Mouse (Mus musculus): ENCODE data around the gene Gramd4. TPM values are rescaled to one million over a fixed set of nuclear protein-coding genes. Genes with fewer than 3 reads are reported as not detected.
"Not testable (repeated sequence)": the region's sequence is repeated elsewhere in the genome, so short reads cannot be mapped to it uniquely, and the experiment has no call there.

Gene Gramd4
- polyA plus RNA-seq, 1 experiment from 2014 or later, result 12.6 TPM

DNA sequence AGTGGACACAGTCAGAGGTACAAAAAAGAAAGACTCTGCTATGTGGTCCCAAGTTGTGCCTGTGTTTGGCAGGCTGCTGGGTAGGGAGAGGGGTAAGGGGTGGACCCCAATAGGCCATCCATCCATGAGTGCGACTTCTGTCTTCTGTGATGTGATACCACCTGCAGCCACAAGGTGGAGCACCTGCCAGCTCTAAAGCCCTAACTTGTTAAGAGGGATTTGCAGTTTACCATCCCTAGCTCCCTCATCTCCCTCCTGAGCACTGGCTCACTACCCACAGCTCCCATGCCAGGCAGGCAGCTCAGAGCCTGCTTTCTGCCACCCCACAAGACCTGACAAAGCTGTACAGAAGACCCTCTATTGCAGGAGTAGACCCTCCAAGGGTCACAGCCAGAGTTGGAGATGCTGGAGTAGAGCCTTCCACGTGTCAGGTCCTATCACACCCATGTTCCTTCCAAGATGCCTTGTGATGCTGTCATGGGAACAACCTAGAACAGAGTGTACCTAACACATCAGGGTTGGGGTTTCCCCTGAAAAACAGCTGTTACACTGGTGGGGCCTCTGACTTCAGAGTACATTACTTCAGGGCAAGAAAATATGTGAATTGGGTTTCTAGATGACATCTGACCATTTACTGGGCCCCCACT lies 3.5 kb upstream of the Gramd4 start:
- no peaks in the 10 kb centered on the region for H3K27me3 ChIP-seq (replicated peaks; ENCODE audit: control insufficient read depth, insufficient read depth, low read length)
- no peak overlapping the region for H3K4me3 ChIP-seq (ENCODE audit: low read depth, low read length)
- H3K9me3 ChIP-seq (ENCODE audit: control insufficient read depth, low read length), result no peaks in the 10 kb centered on the region
- DNase-seq (ENCODE audit: low spot score), result peak; percentile 83
- no peak overlapping the region for H3K9ac ChIP-seq (ENCODE audit: low read depth, low read length)
- 37% methylated on average over 2 of the region's 2 CpGs for WGBS
- no peaks in the 10 kb centered on the region for H3K36me3 ChIP-seq (ENCODE audit: control insufficient read depth, insufficient read depth, low read length)
- peak overlapping the region; percentile 34; the same call in 1 of the 2 replicates for H3K27ac ChIP-seq (ENCODE audit: low read depth, low read length)
- H3K4me1 ChIP-seq (replicated peaks; ENCODE audit: control insufficient read depth, insufficient read depth, low read length), result peaks cover 46% of the 10 kb centered on the region
- ATAC-seq (replicated peaks; ENCODE audit: low FRiP score), result peak; percentile 28
- no peak overlapping the region for H3K4me2 ChIP-seq

DNA sequence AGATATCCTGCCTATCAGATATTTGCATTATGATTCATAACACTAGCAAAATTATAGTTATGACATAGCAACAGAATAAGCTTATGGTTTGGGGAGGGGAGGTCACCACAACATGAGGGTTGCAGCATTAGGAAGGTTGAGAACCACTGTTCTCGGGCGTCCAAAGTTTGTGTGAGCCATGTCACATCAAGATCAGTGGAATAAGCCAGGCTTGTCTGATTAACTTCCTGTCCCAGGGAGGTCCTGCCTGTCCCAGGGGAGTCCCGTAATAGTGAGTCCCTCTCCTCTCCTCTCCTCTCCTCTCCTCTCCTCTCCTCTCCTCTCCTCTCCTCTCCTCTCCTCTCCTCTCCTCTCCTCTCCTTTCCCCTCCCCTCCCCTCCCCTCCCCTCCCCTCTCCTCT lies 2.6 kb upstream of the Gramd4 start:
- not testable (repeated sequence) for H3K4me2 ChIP-seq; DNase-seq (ENCODE audit: low spot score); H3K9ac ChIP-seq (ENCODE audit: low read depth, low read length); H3K27me3 ChIP-seq (replicated peaks; ENCODE audit: control insufficient read depth, insufficient read depth, low read length); H3K27ac ChIP-seq (ENCODE audit: low read depth, low read length); H3K9me3 ChIP-seq (ENCODE audit: control insufficient read depth, low read length); H3K36me3 ChIP-seq (ENCODE audit: control insufficient read depth, insufficient read depth, low read length); H3K4me3 ChIP-seq (ENCODE audit: low read depth, low read length); ATAC-seq (replicated peaks; ENCODE audit: low FRiP score)
- peaks cover 52% of the 10 kb centered on the region for H3K4me1 ChIP-seq (replicated peaks; ENCODE audit: control insufficient read depth, insufficient read depth, low read length)
- 60% methylated on average over 3 of the region's 3 CpGs for WGBS

DNA sequence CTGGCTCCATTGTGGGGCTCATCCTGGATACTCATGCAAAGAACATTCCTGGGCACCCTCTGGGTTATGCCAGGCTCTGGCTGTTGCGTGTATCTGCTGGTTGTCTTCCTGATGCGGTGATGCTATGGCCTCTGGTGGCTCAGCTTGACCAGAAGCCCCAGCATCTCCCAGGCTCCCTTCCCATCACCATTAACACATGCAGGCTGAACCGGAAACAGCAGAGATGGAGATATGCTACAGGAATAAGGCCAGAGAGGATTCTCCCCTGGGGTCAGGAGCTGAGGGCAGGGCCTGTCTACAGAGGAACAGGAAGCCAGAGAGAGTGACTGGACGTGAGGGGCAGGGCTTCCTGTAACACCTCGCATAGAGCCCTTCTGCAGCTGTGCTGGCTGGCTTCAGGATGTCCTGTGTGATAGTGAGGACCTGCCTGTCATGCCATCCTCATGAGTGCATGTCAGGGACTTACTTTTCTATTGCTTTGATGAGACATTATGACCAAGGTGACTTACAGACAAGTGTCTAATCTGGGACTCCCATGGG lies 1.2 kb upstream of the Gramd4 start:
- Histone ChIP-seq H3K27me3 (replicated peaks; ENCODE audit: control insufficient read depth, insufficient read depth, low read length) (no peaks in the 10 kb centered on the region), H3K9me3 (ENCODE audit: control insufficient read depth, low read length) (no peaks in the 10 kb centered on the region), H3K4me1 (replicated peaks; ENCODE audit: control insufficient read depth, insufficient read depth, low read length) (peaks cover 62% of the 10 kb centered on the region), H3K27ac (ENCODE audit: low read depth, low read length) (no peak overlapping the region), H3K9ac (ENCODE audit: low read depth, low read length) (no peak overlapping the region), H3K4me3 (ENCODE audit: low read depth, low read length) (no peak overlapping the region), H3K36me3 (ENCODE audit: control insufficient read depth, insufficient read depth, low read length) (no peaks in the 10 kb centered on the region), H3K4me2 (no peak overlapping the region)
- ATAC-seq (replicated peaks; ENCODE audit: low FRiP score) (no peak), DNase-seq (ENCODE audit: low spot score) (no peak)
- WGBS, result 60% methylated on average over 5 of the region's 5 CpGs

DNA sequence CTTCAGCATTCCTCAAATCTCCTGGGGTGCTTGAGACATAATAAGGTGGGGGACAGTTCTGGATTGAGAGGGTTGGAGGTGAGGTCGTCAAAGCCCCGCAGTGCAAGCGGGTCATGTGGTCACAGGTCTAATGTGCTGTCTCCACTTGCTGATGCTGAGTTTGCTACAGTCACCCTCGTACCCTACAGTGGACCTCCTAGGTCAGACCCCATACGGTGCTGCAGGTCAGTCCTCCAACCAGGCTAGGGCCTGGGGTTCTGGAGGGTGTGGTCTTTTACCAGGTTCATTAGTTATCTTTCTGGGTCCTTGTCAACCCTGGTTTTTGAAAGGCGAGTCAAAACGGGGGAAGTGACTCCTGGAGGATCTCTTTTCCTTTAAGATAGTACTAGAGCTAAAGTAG lies 413 bp downstream of the Gramd4 start:
- H3K9ac ChIP-seq (ENCODE audit: low read depth, low read length), result peak overlapping the region; percentile 97
- H3K27me3 ChIP-seq (replicated peaks; ENCODE audit: control insufficient read depth, insufficient read depth, low read length), result no peaks in the 10 kb centered on the region
- H3K36me3 ChIP-seq (ENCODE audit: control insufficient read depth, insufficient read depth, low read length), result no peaks in the 10 kb centered on the region
- DNase-seq (ENCODE audit: low spot score), result no peak
- peaks cover 68% of the 10 kb centered on the region for H3K4me1 ChIP-seq (replicated peaks; ENCODE audit: control insufficient read depth, insufficient read depth, low read length)
- no peak for ATAC-seq (replicated peaks; ENCODE audit: low FRiP score)
- H3K27ac ChIP-seq (ENCODE audit: low read depth, low read length), result peak overlapping the region; percentile 92; the same call in 1 of the 2 replicates
- 12% methylated on average over 7 of the region's 7 CpGs for WGBS
- peak overlapping the region; percentile 98 for H3K4me2 ChIP-seq
- H3K4me3 ChIP-seq (ENCODE audit: low read depth, low read length), result peak overlapping the region; percentile 94
- H3K9me3 ChIP-seq (ENCODE audit: control insufficient read depth, low read length), result no peaks in the 10 kb centered on the region

DNA sequence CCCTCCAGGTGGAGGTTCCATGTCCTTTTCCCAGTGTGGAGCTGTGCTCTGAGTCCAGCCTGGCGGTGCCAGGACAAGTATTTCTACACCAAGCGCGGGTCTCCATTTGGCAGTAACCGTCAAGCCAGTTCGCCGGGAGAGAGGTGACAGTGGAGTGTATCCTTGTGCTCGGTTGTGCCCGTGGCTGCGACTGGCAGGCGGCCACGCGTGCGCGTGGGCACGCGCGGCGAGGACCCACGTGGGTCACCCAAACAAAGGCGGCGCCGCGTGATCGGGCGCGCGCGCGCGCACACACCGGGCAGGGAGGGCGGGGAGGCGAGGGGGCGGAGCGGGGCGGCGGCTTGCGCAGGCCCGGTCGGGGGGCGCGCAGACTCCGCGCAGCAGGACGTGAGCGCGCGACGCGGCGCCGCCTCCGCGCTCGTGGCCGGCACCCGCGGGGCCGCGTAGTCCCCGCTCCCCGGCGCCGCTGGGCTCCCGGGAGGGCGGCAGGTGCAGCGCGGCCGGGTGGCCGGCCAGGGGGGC lies 960 bp downstream of the Gramd4 start:
- no peaks in the 10 kb centered on the region for H3K9me3 ChIP-seq (ENCODE audit: control insufficient read depth, low read length)
- under 1% methylated on average over 66 of the region's 70 CpGs for WGBS
- peak overlapping the region; percentile 92 for H3K27ac ChIP-seq (ENCODE audit: low read depth, low read length)
- H3K27me3 ChIP-seq (replicated peaks; ENCODE audit: control insufficient read depth, insufficient read depth, low read length), result no peaks in the 10 kb centered on the region
- ATAC-seq (replicated peaks; ENCODE audit: low FRiP score) (peak; percentile 74), DNase-seq (ENCODE audit: low spot score) (peak; percentile 80)
- no peaks in the 10 kb centered on the region for H3K36me3 ChIP-seq (ENCODE audit: control insufficient read depth, insufficient read depth, low read length)
- peak overlapping the region; percentile 97 for H3K9ac ChIP-seq (ENCODE audit: low read depth, low read length)
- peak overlapping the region; percentile 98 for H3K4me2 ChIP-seq
- peak overlapping the region; percentile 94 for H3K4me3 ChIP-seq (ENCODE audit: low read depth, low read length)
- H3K4me1 ChIP-seq (replicated peaks; ENCODE audit: control insufficient read depth, insufficient read depth, low read length), result peaks cover 73% of the 10 kb centered on the region

DNA sequence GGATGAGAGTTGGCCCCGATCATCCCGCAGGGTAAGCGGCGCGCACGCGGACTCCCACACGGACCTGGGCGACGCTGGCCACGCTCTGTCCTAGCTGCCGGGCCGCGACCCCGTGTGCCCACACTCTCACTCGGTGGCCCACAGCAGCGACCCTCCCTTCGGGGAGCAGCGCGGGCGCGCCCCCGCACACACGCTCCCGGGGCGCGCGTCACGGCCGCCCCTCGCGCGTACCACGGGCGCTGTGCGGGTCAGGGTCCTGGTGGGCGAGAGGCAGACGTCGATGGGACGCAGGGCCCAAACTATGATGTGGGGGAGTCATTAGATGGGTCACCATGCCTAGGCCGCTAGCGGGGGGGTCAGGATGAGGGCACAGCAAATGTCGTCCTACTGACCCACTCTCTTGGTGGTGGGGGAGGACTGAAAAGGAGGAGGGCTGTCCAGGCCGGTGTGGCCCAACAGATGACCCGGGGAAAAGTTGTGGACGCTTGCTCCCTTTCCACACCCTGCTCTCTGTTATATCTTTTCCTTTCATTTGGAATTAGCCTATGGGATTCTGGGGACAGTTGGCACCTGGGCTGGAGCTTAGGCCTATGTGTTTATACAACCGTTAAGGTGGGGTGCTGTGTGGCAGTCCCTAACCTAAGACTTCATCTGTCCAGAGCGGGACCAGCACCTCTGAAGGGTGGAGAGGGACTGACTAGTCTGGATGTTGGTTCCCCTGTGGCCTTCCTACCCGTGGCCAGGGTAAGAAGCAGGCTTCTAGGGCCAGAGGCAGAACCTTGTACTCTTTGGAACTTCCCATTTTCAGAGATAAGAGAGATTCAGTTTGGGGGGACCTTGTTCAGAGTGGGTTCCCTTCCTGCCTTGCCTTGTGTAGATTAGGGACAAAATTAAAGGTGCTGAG lies 1.7 kb downstream of the Gramd4 start:
- Histone ChIP-seq H3K4me3 (ENCODE audit: low read depth, low read length) (peak overlapping the region; percentile 94), H3K27me3 (replicated peaks; ENCODE audit: control insufficient read depth, insufficient read depth, low read length) (no peaks in the 10 kb centered on the region), H3K4me2 (peak overlapping the region; percentile 98), H3K4me1 (replicated peaks; ENCODE audit: control insufficient read depth, insufficient read depth, low read length) (peaks cover 73% of the 10 kb centered on the region), H3K27ac (ENCODE audit: low read depth, low read length) (peak overlapping the region; percentile 92), H3K9ac (ENCODE audit: low read depth, low read length) (peak overlapping the region; percentile 97), H3K36me3 (ENCODE audit: control insufficient read depth, insufficient read depth, low read length) (no peaks in the 10 kb centered on the region), H3K9me3 (ENCODE audit: control insufficient read depth, low read length) (no peaks in the 10 kb centered on the region)
- 2% methylated on average over 49 of the region's 49 CpGs for WGBS
- peak; percentile 22 for ATAC-seq (replicated peaks; ENCODE audit: low FRiP score)
- no peak for DNase-seq (ENCODE audit: low spot score)

DNA sequence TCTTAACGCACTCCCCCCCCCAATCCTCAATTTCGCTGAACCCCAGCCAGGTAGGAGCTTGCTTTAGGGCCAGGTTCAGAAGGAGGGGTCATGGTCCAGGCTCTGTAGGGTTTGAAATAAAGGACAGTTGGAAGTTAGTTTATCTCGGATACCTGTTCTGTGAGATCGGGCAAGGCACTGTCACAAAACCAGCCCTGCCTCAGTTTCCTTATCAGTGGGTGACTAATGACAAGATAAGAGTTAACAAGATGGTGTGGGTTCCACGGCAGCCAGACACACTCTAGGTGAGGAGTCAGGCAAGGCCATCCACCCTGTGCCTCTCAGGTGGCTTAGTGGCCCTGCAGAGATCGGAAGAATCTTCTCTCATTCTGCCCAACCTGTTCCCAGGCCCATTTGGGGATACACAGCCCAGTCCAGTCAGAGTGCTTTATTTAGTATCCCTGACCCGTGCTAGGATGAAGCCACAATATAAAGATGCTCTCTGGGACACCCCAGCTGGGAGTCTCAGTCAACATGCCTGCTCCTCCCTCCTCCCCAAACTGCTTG lies 2.4 kb downstream of the Gramd4 start:
- DNase-seq (ENCODE audit: low spot score) (no peak), ATAC-seq (replicated peaks; ENCODE audit: low FRiP score) (no peak)
- Histone ChIP-seq H3K4me2 (peak overlapping the region; percentile 98), H3K9ac (ENCODE audit: low read depth, low read length) (peak overlapping the region; percentile 97), H3K4me1 (replicated peaks; ENCODE audit: control insufficient read depth, insufficient read depth, low read length) (peaks cover 73% of the 10 kb centered on the region), H3K36me3 (ENCODE audit: control insufficient read depth, insufficient read depth, low read length) (no peaks in the 10 kb centered on the region), H3K9me3 (ENCODE audit: control insufficient read depth, low read length) (no peaks in the 10 kb centered on the region), H3K27ac (ENCODE audit: low read depth, low read length) (peak overlapping the region; percentile 92), H3K4me3 (ENCODE audit: low read depth, low read length) (peak overlapping the region; percentile 94), H3K27me3 (replicated peaks; ENCODE audit: control insufficient read depth, insufficient read depth, low read length) (no peaks in the 10 kb centered on the region)
- 44% methylated on average over 7 of the region's 7 CpGs for WGBS

DNA sequence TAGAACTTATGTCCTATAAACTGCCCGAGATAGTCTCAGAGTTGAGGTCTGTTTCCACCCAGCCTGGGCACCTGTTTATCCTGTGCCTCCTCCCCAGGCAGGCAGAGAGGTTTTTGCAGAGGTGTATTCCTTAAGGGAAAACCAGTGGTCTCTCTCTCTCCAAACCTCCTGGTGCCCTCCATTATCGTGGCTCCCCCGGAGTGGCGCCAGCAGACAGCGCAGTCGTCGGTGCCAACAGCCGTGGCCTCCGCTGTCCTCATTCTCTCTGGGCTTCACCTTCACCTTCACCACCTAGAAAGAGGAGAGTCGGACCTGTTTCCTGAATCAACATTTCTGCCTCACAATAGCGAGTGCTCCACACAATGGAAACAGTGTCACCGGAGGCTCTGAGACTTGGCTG lies 3.1 kb downstream of the Gramd4 start:
- H3K9me3 ChIP-seq (ENCODE audit: control insufficient read depth, low read length), result no peaks in the 10 kb centered on the region
- no peak for ATAC-seq (replicated peaks; ENCODE audit: low FRiP score)
- no peak overlapping the region for H3K4me3 ChIP-seq (ENCODE audit: low read depth, low read length)
- peak overlapping the region; percentile 98 for H3K4me2 ChIP-seq
- H3K27ac ChIP-seq (ENCODE audit: low read depth, low read length), result peak overlapping the region; percentile 41; the same call in 1 of the 2 replicates
- H3K36me3 ChIP-seq (ENCODE audit: control insufficient read depth, insufficient read depth, low read length), result no peaks in the 10 kb centered on the region
- DNase-seq (ENCODE audit: low spot score), result no peak
- peak overlapping the region; percentile 31; the same call in 1 of the 2 replicates for H3K9ac ChIP-seq (ENCODE audit: low read depth, low read length)
- peaks cover 73% of the 10 kb centered on the region for H3K4me1 ChIP-seq (replicated peaks; ENCODE audit: control insufficient read depth, insufficient read depth, low read length)
- WGBS, result 87% methylated on average over 12 of the region's 12 CpGs
- H3K27me3 ChIP-seq (replicated peaks; ENCODE audit: control insufficient read depth, insufficient read depth, low read length), result no peaks in the 10 kb centered on the region
